Mouse (Mus musculus) urinary bladder, postnatal 36 days (tissue): ENCODE measurements around the gene Szrd1.

ENCODE experiments used
- DNase-seq, 2 experiments: peaks; one replicate each; pipeline ENCODE4 v3.0.0; 2022; ENCODE audit warnings: low spot score in 2 of 2, mixed read lengths in 1 of 2

Szrd1 gene

GRCm38 (mm10) chr4:141139116-141139970, at the start of gene Szrd1:
TSS of gene Szrd1 (minus strand) at chr4:141139775.
- DNase-seq = peak; percentile 98 to 99

GRCm38 (mm10) chr4:141186923-141187836, 47.6 kb upstream of the Szrd1 start:
- DNase-seq = no peak

DNA sequence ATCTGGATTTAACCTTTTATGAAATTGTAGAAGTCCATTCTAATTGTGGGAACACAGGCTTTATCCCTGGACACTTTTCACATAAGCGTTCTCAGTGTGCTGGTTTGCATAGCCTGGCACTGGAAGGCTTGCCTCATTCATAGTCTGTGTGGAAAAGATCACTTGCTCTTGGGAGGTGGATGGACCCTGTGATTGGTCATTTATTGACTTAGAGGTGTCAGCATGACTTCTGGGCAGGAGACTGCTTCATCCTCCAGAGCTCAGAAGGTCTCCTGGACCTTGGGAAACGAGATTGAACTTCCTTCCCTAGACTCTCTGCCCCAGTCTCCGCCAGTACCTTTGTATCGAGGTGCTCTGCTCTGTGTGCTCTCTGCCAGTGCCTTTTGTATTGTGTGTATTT, 44.9 kb upstream of the Szrd1 start:
- no peak for DNase-seq

DNA sequence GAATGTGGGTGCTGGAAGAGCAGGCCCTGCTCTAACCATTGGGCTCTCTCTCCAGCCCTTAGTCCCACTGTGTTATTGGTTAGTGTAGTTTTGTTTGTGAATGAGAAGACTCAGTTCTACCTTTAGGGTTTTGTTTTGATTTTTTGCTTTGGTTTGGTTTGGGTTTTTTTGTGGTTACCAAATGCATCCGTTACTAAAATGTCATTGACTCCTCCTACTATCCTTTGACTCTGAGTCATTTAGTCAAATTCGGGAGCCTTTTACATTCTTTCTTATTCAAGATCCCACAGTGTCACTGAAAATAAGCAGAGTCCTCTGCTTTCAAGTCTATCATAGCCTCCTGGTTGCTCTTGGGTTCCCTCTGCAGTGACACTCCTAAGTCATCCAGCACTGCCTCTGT, 44.4 kb upstream of the Szrd1 start:
- no peak for DNase-seq

DNA sequence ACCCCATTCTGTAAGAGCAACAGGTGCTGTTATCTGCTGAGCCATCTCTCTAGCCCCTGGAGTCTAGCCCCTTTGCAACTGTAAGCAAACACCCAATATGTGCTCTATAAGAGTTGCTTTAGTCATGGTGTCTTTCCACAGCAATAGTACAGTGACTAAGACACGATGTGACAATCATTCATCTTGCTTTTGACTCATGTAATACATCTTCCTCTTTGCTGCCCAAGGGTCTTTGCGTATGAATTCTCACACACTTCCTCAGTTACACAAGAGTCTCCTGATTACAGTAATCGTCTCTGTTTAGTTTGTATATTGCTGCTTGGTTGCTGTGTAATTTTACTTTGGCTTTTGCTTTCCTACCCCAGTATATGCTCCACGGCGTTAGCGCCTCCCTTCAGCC, 42.4 kb upstream of the Szrd1 start:
- no peak for DNase-seq

GRCm38 (mm10) chr4:141180831-141181230, 41.3 kb upstream of the Szrd1 start:
- DNase-seq = no peak

- no peak for DNase-seq
These were observed 38.9 kb upstream of the Szrd1 start for GRCm38 (mm10) chr4:141178500-141178899.

DNA sequence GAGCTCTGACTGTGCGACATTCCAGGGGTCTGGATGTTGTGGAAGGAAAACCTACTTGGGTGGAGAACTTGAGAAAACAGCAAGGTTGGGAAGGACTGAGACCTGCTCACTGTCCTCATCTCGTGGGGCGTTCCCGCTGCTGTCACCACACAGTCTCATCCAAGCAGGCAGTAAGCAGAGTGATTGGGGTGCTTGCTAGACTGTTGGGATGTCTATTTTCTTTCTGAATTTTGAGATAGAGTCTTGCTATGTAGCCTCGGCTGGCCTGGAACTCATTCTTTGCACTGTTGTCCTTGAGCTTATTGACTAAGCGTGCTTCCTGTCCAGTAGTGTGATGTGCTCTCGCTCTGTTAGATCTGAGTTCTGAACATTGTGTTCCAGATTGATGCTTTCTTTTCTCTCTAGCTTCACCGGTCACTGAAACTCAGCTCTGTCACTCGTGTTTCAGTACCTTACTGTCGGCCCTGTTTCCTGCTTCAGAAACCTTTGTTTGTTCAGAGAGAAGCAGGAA, 36.8 kb upstream of the Szrd1 start:
- DNase-seq = no peak

GRCm38 (mm10) chr4:141175783-141176182, 36.2 kb upstream of the Szrd1 start:
- peak in 1 of 2 experiments; percentile 5 for DNase-seq

DNA sequence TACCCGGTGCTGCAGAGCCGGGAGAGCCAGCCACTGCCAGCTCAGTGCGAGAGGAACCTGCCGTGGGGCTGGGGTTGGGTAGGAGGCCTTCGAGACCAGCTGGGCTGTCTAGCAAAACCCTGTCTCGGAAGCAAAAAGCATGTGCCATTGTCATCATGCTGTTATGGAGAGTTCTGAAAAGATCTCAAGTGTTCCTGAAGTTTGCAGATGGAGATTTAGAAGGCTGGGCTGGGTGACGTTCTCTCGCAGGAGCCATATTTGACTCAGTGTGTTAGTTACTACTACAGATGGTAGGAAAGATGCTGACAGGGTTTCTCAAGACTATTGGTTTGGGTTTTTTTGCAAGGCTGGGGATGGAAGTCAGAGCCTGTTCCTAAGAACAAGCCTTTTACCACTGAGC, 32.5 kb upstream of the Szrd1 start:
- DNase-seq = no peak

GRCm38 (mm10) chr4:141167156-141167555, 27.6 kb upstream of the Szrd1 start:
- DNase-seq = no peak

GRCm38 (mm10) chr4:141165744-141166292, 26.2 kb upstream of the Szrd1 start:
- DNase-seq = no peak

- DNase-seq = no peak
These were observed 24.2 kb upstream of the Szrd1 start for GRCm38 (mm10) chr4:141163729-141164128.

- no peak for DNase-seq
These were observed 22.2 kb upstream of the Szrd1 start for GRCm38 (mm10) chr4:141161699-141162208.

DNA sequence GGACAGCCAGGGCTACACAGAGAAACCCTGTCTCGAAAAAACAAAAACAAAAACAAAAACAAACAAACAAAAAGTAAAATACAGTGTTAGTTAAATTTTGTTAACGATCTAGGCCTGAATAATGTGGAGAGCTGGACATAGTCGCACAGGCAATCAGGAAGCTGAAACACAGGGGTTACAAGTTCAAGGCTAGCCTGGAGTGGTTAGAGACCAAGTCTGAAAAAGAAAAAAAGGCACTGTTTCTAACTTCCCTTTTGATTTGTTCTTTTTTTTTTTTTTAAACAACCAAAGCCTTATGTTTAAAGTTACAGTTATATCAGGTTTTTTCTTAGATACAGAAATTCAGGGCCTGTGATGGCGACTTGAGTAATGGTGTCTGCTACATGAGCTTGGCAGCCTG, 20.6 kb upstream of the Szrd1 start:
- no peak for DNase-seq

- DNase-seq = no peak
These were observed 20.1 kb upstream of the Szrd1 start for GRCm38 (mm10) chr4:141159666-141160065.

- no peak for DNase-seq
These were observed 19.5 kb upstream of the Szrd1 start for GRCm38 (mm10) chr4:141159093-141159492.

DNA sequence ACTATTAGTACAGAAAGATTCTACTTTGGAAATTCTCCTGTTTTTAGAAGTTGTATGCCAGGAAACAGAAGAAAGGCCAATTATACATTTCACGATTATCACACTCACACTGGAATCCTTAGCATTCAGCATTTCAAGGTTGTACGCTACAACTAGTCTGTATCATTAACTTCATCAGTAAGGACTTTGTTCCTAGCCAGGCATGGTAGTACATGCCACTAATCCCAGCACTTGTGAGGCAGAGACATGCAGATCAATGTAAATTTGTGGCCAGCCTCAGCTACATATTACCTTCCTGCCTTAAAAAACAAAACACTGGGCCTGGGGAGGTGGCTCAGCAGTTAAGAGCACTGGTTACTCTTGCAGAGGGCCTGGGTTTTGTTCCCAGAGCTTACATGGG, 19.0 kb upstream of the Szrd1 start:
- no peak for DNase-seq

- no peak for DNase-seq
These were observed 17.9 kb upstream of the Szrd1 start for GRCm38 (mm10) chr4:141157485-141157884.

DNA sequence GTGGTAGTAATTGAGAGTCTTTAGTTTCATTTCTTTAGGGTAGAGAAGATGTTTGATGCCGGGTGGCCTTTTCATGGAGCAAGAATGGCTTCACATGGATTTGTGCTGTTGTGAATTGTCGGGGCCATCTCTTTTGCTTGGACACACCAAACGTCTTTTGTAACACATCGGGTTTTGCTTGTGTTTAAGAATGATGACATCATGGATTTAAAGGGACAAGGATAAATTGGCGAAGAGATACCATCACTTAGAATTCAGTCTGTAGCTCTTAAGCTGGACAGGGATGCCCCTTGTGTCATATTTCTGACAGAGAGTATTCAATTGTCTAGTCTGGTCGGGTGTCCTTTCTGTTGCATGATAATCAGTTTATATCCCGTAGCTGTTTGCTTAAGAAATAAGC, 9.5 kb upstream of the Szrd1 start:
- DNase-seq = no peak

DNA sequence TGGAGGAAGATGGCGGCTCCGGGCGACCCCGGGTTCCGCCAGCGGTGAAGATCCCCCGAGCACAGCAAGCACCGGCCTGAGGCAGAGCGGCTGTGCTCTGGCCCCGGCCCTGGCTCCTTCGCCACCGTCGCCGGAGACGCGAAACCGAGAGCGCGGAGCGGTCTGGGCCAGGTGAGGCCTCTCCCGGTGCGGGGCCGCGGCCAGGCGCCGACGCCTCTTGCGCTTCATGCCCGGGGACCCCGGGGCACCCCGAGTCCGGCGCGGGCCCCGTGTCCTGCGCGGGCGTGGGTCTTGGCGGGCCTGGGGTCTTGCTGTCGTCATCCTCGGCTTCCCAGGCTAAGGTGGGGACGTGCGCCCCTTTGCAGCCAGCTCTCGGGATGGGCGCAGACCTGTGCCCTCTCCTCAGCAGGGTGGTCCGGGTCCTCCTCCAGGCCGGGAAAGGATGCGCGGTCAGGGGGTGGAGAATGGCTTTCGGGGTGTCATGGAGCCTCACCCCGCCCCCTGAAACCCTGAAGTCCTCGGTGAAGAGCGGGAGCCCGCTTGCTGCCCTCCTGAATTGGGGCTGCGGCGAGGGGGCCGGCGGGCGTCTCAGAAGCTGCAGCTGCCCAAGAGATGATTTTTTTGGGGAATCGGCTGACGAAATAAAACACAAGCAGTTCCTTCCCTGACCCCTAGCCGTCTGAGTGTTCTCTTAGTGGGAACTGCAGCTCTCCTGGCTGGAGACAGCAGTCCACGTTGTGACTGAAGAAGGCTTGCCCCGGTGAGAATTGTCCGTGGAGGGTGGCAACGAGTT, 8.6 kb upstream of the Szrd1 start:
- no peak for DNase-seq
